Mouse (Mus musculus): ENCODE measurements around the gene Gtf2ird1. TPM values are rescaled to one million over a fixed set of nuclear protein-coding genes. Genes with fewer than 3 reads are reported as not detected.
"Not testable (repeated sequence)": the region's sequence is repeated elsewhere in the genome, so short reads cannot be mapped to it uniquely, and the experiment has no call there.

Gene Gtf2ird1
- polyA plus RNA-seq, 1 experiment from 2014 or later = 51.8 TPM

GRCm38 (mm10) chr5:134337012-134337411 lies 119.5 kb downstream of the Gtf2ird1 start:
- whole genome bisulfite sequencing = 79% methylated on average over 2 of the region's 2 CpGs
- DNase-seq (ENCODE audit: low spot score); H3K27me3 ChIP-seq (replicated peaks; ENCODE audit: control insufficient read depth, insufficient read depth, low read length); H3K4me3 ChIP-seq (ENCODE audit: low read depth, low read length); ATAC-seq (replicated peaks; ENCODE audit: low FRiP score); H3K27ac ChIP-seq (ENCODE audit: low read depth, low read length); H3K36me3 ChIP-seq (ENCODE audit: control insufficient read depth, insufficient read depth, low read length); H3K9ac ChIP-seq (ENCODE audit: low read depth, low read length); H3K9me3 ChIP-seq (ENCODE audit: control insufficient read depth, low read length); H3K4me2 ChIP-seq; H3K4me1 ChIP-seq (replicated peaks; ENCODE audit: control insufficient read depth, insufficient read depth, low read length): not testable (repeated sequence)

- H3K9me3 ChIP-seq (ENCODE audit: control insufficient read depth, low read length) = no peaks in the 10 kb centered on the region
- H3K4me2 ChIP-seq = no peak overlapping the region
- no peak overlapping the region for H3K4me3 ChIP-seq (ENCODE audit: low read depth, low read length)
- no peak overlapping the region for H3K9ac ChIP-seq (ENCODE audit: low read depth, low read length)
- ATAC-seq (replicated peaks; ENCODE audit: low FRiP score) (no peak), DNase-seq (ENCODE audit: low spot score) (no peak)
- no peaks in the 10 kb centered on the region for H3K36me3 ChIP-seq (ENCODE audit: control insufficient read depth, insufficient read depth, low read length)
- no peak overlapping the region for H3K27ac ChIP-seq (ENCODE audit: low read depth, low read length)
- H3K27me3 ChIP-seq (replicated peaks; ENCODE audit: control insufficient read depth, insufficient read depth, low read length) = no peaks in the 10 kb centered on the region
- WGBS = 73% methylated on average over 8 of the region's 8 CpGs
- H3K4me1 ChIP-seq (replicated peaks; ENCODE audit: control insufficient read depth, insufficient read depth, low read length) = peaks cover 7% of the 10 kb centered on the region; the same call in 1 of the 2 replicates
These were observed 123.8 kb downstream of the Gtf2ird1 start for GRCm38 (mm10) chr5:134332743-134333142.

- no peak overlapping the region for H3K4me2 ChIP-seq
- DNase-seq (ENCODE audit: low spot score) = no peak
- no peak overlapping the region for H3K27ac ChIP-seq (ENCODE audit: low read depth, low read length)
- peaks cover 18% of the 10 kb centered on the region for H3K4me1 ChIP-seq (replicated peaks; ENCODE audit: control insufficient read depth, insufficient read depth, low read length)
- H3K9ac ChIP-seq (ENCODE audit: low read depth, low read length) = no peak overlapping the region
- H3K36me3 ChIP-seq (ENCODE audit: control insufficient read depth, insufficient read depth, low read length) = no peaks in the 10 kb centered on the region
- no peaks in the 10 kb centered on the region for H3K27me3 ChIP-seq (replicated peaks; ENCODE audit: control insufficient read depth, insufficient read depth, low read length)
- H3K4me3 ChIP-seq (ENCODE audit: low read depth, low read length) = no peak overlapping the region
- ATAC-seq (replicated peaks; ENCODE audit: low FRiP score) = no peak
- WGBS = 84% methylated on average over 2 of the region's 2 CpGs
- no peaks in the 10 kb centered on the region for H3K9me3 ChIP-seq (ENCODE audit: control insufficient read depth, low read length)
These were observed 126.4 kb downstream of the Gtf2ird1 start for GRCm38 (mm10) chr5:134330082-134330481.

GRCm38 (mm10) chr5:134329311-134329710 lies 127.2 kb downstream of the Gtf2ird1 start:
- WGBS = 76% methylated on average over 4 of the region's 4 CpGs
- Histone ChIP-seq H3K27me3 (replicated peaks; ENCODE audit: control insufficient read depth, insufficient read depth, low read length) (no peaks in the 10 kb centered on the region), H3K4me1 (replicated peaks; ENCODE audit: control insufficient read depth, insufficient read depth, low read length) (peaks cover 18% of the 10 kb centered on the region), H3K4me3 (ENCODE audit: low read depth, low read length) (no peak overlapping the region), H3K9me3 (ENCODE audit: control insufficient read depth, low read length) (no peaks in the 10 kb centered on the region), H3K4me2 (no peak overlapping the region), H3K27ac (ENCODE audit: low read depth, low read length) (no peak overlapping the region), H3K36me3 (ENCODE audit: control insufficient read depth, insufficient read depth, low read length) (no peaks in the 10 kb centered on the region), H3K9ac (ENCODE audit: low read depth, low read length) (no peak overlapping the region)
- DNase-seq (ENCODE audit: low spot score) (no peak), ATAC-seq (replicated peaks; ENCODE audit: low FRiP score) (no peak)

GRCm38 (mm10) chr5:134328482-134329001 lies 128.0 kb downstream of the Gtf2ird1 start:
- Histone ChIP-seq H3K36me3 (ENCODE audit: control insufficient read depth, insufficient read depth, low read length) (no peaks in the 10 kb centered on the region), H3K4me3 (ENCODE audit: low read depth, low read length) (no peak overlapping the region), H3K9me3 (ENCODE audit: control insufficient read depth, low read length) (no peaks in the 10 kb centered on the region), H3K4me1 (replicated peaks; ENCODE audit: control insufficient read depth, insufficient read depth, low read length) (peaks cover 18% of the 10 kb centered on the region), H3K9ac (ENCODE audit: low read depth, low read length) (no peak overlapping the region), H3K27me3 (replicated peaks; ENCODE audit: control insufficient read depth, insufficient read depth, low read length) (no peaks in the 10 kb centered on the region), H3K27ac (ENCODE audit: low read depth, low read length) (no peak overlapping the region), H3K4me2 (no peak overlapping the region)
- 48% methylated on average over 6 of the region's 6 CpGs for WGBS
- DNase-seq (ENCODE audit: low spot score) (no peak), ATAC-seq (replicated peaks; ENCODE audit: low FRiP score) (peak; percentile 78)

GRCm38 (mm10) chr5:134325856-134326566 lies 130.5 kb downstream of the Gtf2ird1 start:
- WGBS = 47% methylated on average over 13 of the region's 13 CpGs
- Histone ChIP-seq H3K36me3 (ENCODE audit: control insufficient read depth, insufficient read depth, low read length) (no peaks in the 10 kb centered on the region), H3K4me3 (ENCODE audit: low read depth, low read length) (no peak overlapping the region), H3K4me1 (replicated peaks; ENCODE audit: control insufficient read depth, insufficient read depth, low read length) (peaks cover 18% of the 10 kb centered on the region), H3K27ac (ENCODE audit: low read depth, low read length) (peak overlapping the region; percentile 32; the same call in 1 of the 2 replicates), H3K9ac (ENCODE audit: low read depth, low read length) (no peak overlapping the region), H3K27me3 (replicated peaks; ENCODE audit: control insufficient read depth, insufficient read depth, low read length) (no peaks in the 10 kb centered on the region), H3K9me3 (ENCODE audit: control insufficient read depth, low read length) (no peaks in the 10 kb centered on the region), H3K4me2 (peak overlapping the region; percentile 38)
- ATAC-seq (replicated peaks; ENCODE audit: low FRiP score) (peak; percentile 19; the same call in 1 of the 2 replicates), DNase-seq (ENCODE audit: low spot score) (no peak)

- no peak overlapping the region for H3K9ac ChIP-seq (ENCODE audit: low read depth, low read length)
- no peak overlapping the region for H3K4me2 ChIP-seq
- 26% methylated on average over 2 of the region's 2 CpGs for WGBS
- H3K36me3 ChIP-seq (ENCODE audit: control insufficient read depth, insufficient read depth, low read length) = no peaks in the 10 kb centered on the region
- no peak overlapping the region for H3K27ac ChIP-seq (ENCODE audit: low read depth, low read length)
- DNase-seq (ENCODE audit: low spot score) (no peak), ATAC-seq (replicated peaks; ENCODE audit: low FRiP score) (no peak)
- no peak overlapping the region for H3K4me3 ChIP-seq (ENCODE audit: low read depth, low read length)
- peaks cover 13% of the 10 kb centered on the region for H3K4me1 ChIP-seq (replicated peaks; ENCODE audit: control insufficient read depth, insufficient read depth, low read length)
- no peaks in the 10 kb centered on the region for H3K27me3 ChIP-seq (replicated peaks; ENCODE audit: control insufficient read depth, insufficient read depth, low read length)
- no peaks in the 10 kb centered on the region for H3K9me3 ChIP-seq (ENCODE audit: control insufficient read depth, low read length)
These were observed 132.6 kb downstream of the Gtf2ird1 start for GRCm38 (mm10) chr5:134323869-134324268.

- WGBS = 75% methylated on average over 13 of the region's 13 CpGs
- Histone ChIP-seq H3K4me3 (ENCODE audit: low read depth, low read length) (no peak overlapping the region), H3K9me3 (ENCODE audit: control insufficient read depth, low read length) (no peaks in the 10 kb centered on the region), H3K9ac (ENCODE audit: low read depth, low read length) (no peak overlapping the region), H3K4me1 (replicated peaks; ENCODE audit: control insufficient read depth, insufficient read depth, low read length) (peaks cover 11% of the 10 kb centered on the region), H3K4me2 (no peak overlapping the region), H3K27me3 (replicated peaks; ENCODE audit: control insufficient read depth, insufficient read depth, low read length) (no peaks in the 10 kb centered on the region), H3K36me3 (ENCODE audit: control insufficient read depth, insufficient read depth, low read length) (no peaks in the 10 kb centered on the region), H3K27ac (ENCODE audit: low read depth, low read length) (no peak overlapping the region)
- DNase-seq (ENCODE audit: low spot score) (no peak), ATAC-seq (replicated peaks; ENCODE audit: low FRiP score) (no peak)
These were observed 133.2 kb downstream of the Gtf2ird1 start for GRCm38 (mm10) chr5:134323311-134323710.

GRCm38 (mm10) chr5:134322355-134322754 lies 134.2 kb downstream of the Gtf2ird1 start:
- ATAC-seq (replicated peaks; ENCODE audit: low FRiP score) = no peak
- Histone ChIP-seq H3K27ac (ENCODE audit: low read depth, low read length) (no peak overlapping the region), H3K4me3 (ENCODE audit: low read depth, low read length) (no peak overlapping the region), H3K27me3 (replicated peaks; ENCODE audit: control insufficient read depth, insufficient read depth, low read length) (no peaks in the 10 kb centered on the region), H3K9ac (ENCODE audit: low read depth, low read length) (no peak overlapping the region), H3K36me3 (ENCODE audit: control insufficient read depth, insufficient read depth, low read length) (no peaks in the 10 kb centered on the region), H3K4me2 (no peak overlapping the region), H3K9me3 (ENCODE audit: control insufficient read depth, low read length) (no peaks in the 10 kb centered on the region), H3K4me1 (replicated peaks; ENCODE audit: control insufficient read depth, insufficient read depth, low read length) (peaks cover 11% of the 10 kb centered on the region)
- DNase-seq (ENCODE audit: low spot score) = no peak
- 83% methylated on average over 13 of the region's 13 CpGs for WGBS
